In genomic region chr16:76191135-76191534, GRCm38 (mm10) we compare ENCODE assay signal across 28 mouse cellular contexts.
"Had no signal": no experiment of that assay in that cellular context is flagged by ENCODE, and none has a peak within 500 bp of the region (broad histone marks: within the 10 kb centered on the region; RNA-seq: fewer than 3 reads in every experiment).

No protein-coding gene starts in this region.

- H3K27me3 ChIP-seq: embryonic facial prominence, embryonic 12.5 days; embryonic facial prominence, embryonic 13.5 days; embryonic facial prominence, embryonic 15.5 days; forebrain, embryonic 12.5 days; forebrain, embryonic 13.5 days; forebrain, embryonic 15.5 days had no signal

- H3K9ac ChIP-seq: embryonic facial prominence, embryonic 12.5 days; embryonic facial prominence, embryonic 13.5 days; embryonic facial prominence, embryonic 15.5 days; forebrain, embryonic 12.5 days; forebrain, embryonic 13.5 days; forebrain, embryonic 15.5 days; forebrain, postnatal 0 days had no signal

- H3K4me3 ChIP-seq: embryonic facial prominence, embryonic 10.5 days; embryonic facial prominence, embryonic 12.5 days; embryonic facial prominence, embryonic 13.5 days; embryonic facial prominence, embryonic 15.5 days; erythroblast, embryonic 14.5 days; forebrain, embryonic 10.5 days; forebrain, embryonic 12.5 days; forebrain, embryonic 13.5 days; forebrain, embryonic 15.5 days; gastrocnemius, adult 2 months had no signal

- H3K36me3 ChIP-seq: embryonic facial prominence, embryonic 10.5 days; embryonic facial prominence, embryonic 12.5 days; embryonic facial prominence, embryonic 13.5 days; embryonic facial prominence, embryonic 15.5 days; forebrain, embryonic 10.5 days; forebrain, embryonic 12.5 days; forebrain, embryonic 15.5 days had no signal

- DNase-seq: cerebellum, adult 18-20 months; cerebellum, adult 2 months; cerebellum, adult 8-10 months; cerebellum, adult 9-10 months; cerebellum, adult 9-11 months; cerebellum, postnatal 10 days; cerebellum, postnatal 14 days; cerebellum, postnatal 25 days; cerebellum, postnatal 36 days; embryo, embryonic 11 days; forebrain, postnatal 0 days; gastrocnemius, adult 2 months; gastrocnemius, postnatal 10 days; gastrocnemius, postnatal 14 days; gastrocnemius, postnatal 25 days; gastrocnemius, postnatal 36 days; heart, adult 11 months had no signal

- H3K9me3 ChIP-seq: embryonic facial prominence, embryonic 12.5 days; embryonic facial prominence, embryonic 13.5 days; embryonic facial prominence, embryonic 15.5 days; forebrain, embryonic 12.5 days; forebrain, embryonic 13.5 days; forebrain, embryonic 15.5 days had no signal

- H3K27ac ChIP-seq: embryonic facial prominence, embryonic 10.5 days; embryonic facial prominence, embryonic 12.5 days; embryonic facial prominence, embryonic 13.5 days; embryonic facial prominence, embryonic 15.5 days; forebrain, embryonic 10.5 days; forebrain, embryonic 12.5 days; forebrain, embryonic 13.5 days; forebrain, embryonic 15.5 days; gastrocnemius, adult 2 months had no signal

- ATAC-seq: forebrain, embryonic 13.5 days; forebrain, embryonic 14.5 days; forebrain, embryonic 15.5 days; forebrain, embryonic 16.5 days; forebrain, postnatal 0 days had no signal

- H3K4me2 ChIP-seq: embryonic facial prominence, embryonic 12.5 days; embryonic facial prominence, embryonic 13.5 days; embryonic facial prominence, embryonic 15.5 days; forebrain, embryonic 12.5 days; forebrain, embryonic 13.5 days; forebrain, embryonic 15.5 days had no signal

- H3K4me1 ChIP-seq: embryonic facial prominence, embryonic 10.5 days; embryonic facial prominence, embryonic 12.5 days; embryonic facial prominence, embryonic 13.5 days; embryonic facial prominence, embryonic 15.5 days; forebrain, embryonic 10.5 days; forebrain, embryonic 12.5 days; forebrain, embryonic 13.5 days; forebrain, embryonic 15.5 days had no signal
